Mouse (Mus musculus) G1E (cell line): ENCODE measurements around the gene B230219D22Rik. TPM values are rescaled to one million over a fixed set of nuclear protein-coding genes. Genes with fewer than 3 reads are reported as not detected.
A peak's percentile ranks its signal among the peaks of the same experiment; 100 is the strongest.

Source experiments
- ATAC-seq: 2 replicates; pipeline ENCODE4 v1.8.0; 2016; ENCODE audit warnings: mild to moderate bottlenecking; ENCODE audit not compliant: insufficient number of reproducible peaks, poor library complexity, low FRiP score, severe bottlenecking; ENCODE audit errors: extremely low read depth
- DNase-seq: peaks from one replicate; pipeline ENCODE4 v3.0.0; 2012; ENCODE audit warnings: low spot score
- H3K27me3 ChIP-seq: 2 replicates; pipeline ENCODE4 v1.6.1; 2012; ENCODE audit warnings: mild to moderate bottlenecking, low read length, inconsistent platforms; ENCODE audit not compliant: insufficient read depth
- H3K36me3 ChIP-seq: replicated peaks from 2 replicates; pipeline ENCODE3; 2012; ENCODE audit warnings: mild to moderate bottlenecking, inconsistent platforms
- H3K4me1 ChIP-seq: 2 replicates; pipeline ENCODE4 v1.6.1; 2012; ENCODE audit warnings: low read depth, low read length, inconsistent platforms, mixed read lengths; ENCODE audit not compliant: insufficient read depth
- H3K4me3 ChIP-seq: 2 replicates; pipeline ENCODE4 v1.5.1; 2012; ENCODE audit warnings: low read depth, mild to moderate bottlenecking, inconsistent platforms, low read length, moderate library complexity, mixed read lengths
- H3K9me3 ChIP-seq: replicated peaks from 2 replicates; pipeline ENCODE4 v1.6.1; 2012; ENCODE audit warnings: inconsistent platforms
- CTCF ChIP-seq: IDR thresholded peaks from 2 replicates; pipeline ENCODE4 v1.5.1; 2012; ENCODE audit warnings: low read depth, low read length, inconsistent platforms, mixed read lengths
- GATA1 ChIP-seq: IDR thresholded peaks from 2 replicates; pipeline ENCODE4 v1.6.1; 2012; ENCODE audit warnings: borderline replicate concordance, low read length, inconsistent platforms, mixed read lengths
- GATA2 ChIP-seq: IDR thresholded peaks from 2 replicates; pipeline ENCODE4 v1.6.1; 2012; ENCODE audit warnings: low read depth, low read length, inconsistent platforms, borderline replicate concordance
- POLR2AphosphoS5 ChIP-seq: IDR thresholded peaks from 2 replicates; pipeline ENCODE4 v1.6.1; 2012; ENCODE audit warnings: low read depth, low read length, inconsistent platforms; ENCODE audit not compliant: insufficient replicate concordance
- TAL1 ChIP-seq: conservative IDR thresholded peaks from 2 replicates; pipeline ENCODE4 v1.6.1; 2012; ENCODE audit warnings: low read depth, low read length, inconsistent platforms, mixed read lengths
- polyA plus RNA-seq: library from polyadenylated mRNA; stranded (reverse); fragments of >175 nt; gene quantifications from 2 replicates; pipeline ENCODE4 v1.2.3, GENCODE M21; 2012
- total RNA-seq, 2 experiments: library from RNA; stranded (forward) in 1 of 2; stranded (reverse) in 1 of 2; fragments of 200-1000 nt in 1 of 2; fragments of >200 nt in 1 of 2; fragmentation: Nextera tagmentation in 1 of 2; gene quantifications; 2 replicates each; pipeline ENCODE4 v1.2.3; 2014 to 2017

Gene B230219D22Rik
- total RNA-seq (2014; fragmentation: Nextera tagmentation) (84.0 and 88.9 TPM in 2 replicates), total RNA-seq (2017) (58.4 and 64.2 TPM in 2 replicates), polyA plus RNA-seq (20.3 and 28.2 TPM in 2 replicates)

GRCm38 (mm10) chr13:55692535-55693242 lies at the start of gene B230219D22Rik:
Gene B230219D22Rik (plus strand): TSS chr13:55693124.
- no peaks in the 10 kb centered on the region for H3K27me3 ChIP-seq
- peaks cover 39% of the 10 kb centered on the region for H3K4me1 ChIP-seq
- peaks cover 21% of the 10 kb centered on the region for H3K36me3 ChIP-seq
- TF ChIP-seq GATA1: no peak
- TF ChIP-seq POLR2AphosphoS5: 0 out of 2 replicates have a peak, but pooled peaks have one; percentile 42
- TF ChIP-seq GATA2: no peak
- no peak for TF ChIP-seq TAL1
- H3K4me3 ChIP-seq: peak within 1 kb of the TSS; percentile 87
- DNase-seq (peak; percentile 82), ATAC-seq (peak; percentile 59)
- H3K9me3 ChIP-seq: no peaks in the 10 kb centered on the region

- H3K4me3 ChIP-seq: no peak overlapping the region
- peaks cover 93% of the 10 kb centered on the region for H3K36me3 ChIP-seq
- H3K9me3 ChIP-seq: no peaks in the 10 kb centered on the region
- H3K27me3 ChIP-seq: no peaks in the 10 kb centered on the region
- ATAC-seq (no peak), DNase-seq (no peak)
- peaks cover 13% of the 10 kb centered on the region for H3K4me1 ChIP-seq
- TF ChIP-seq GATA1: no peak
- 0 out of 2 replicates have a peak, but pooled peaks have one; percentile 11 for TF ChIP-seq CTCF
Observed at GRCm38 (mm10) chr13:55644525-55644924, 48.4 kb upstream of the B230219D22Rik start.

GRCm38 (mm10) chr13:55650098-55650497 lies 42.8 kb upstream of the B230219D22Rik start:
- peaks cover 3% of the 10 kb centered on the region; the same call in 1 of the 2 replicates for H3K4me1 ChIP-seq
- no peaks in the 10 kb centered on the region for H3K9me3 ChIP-seq
- ATAC-seq (no peak), DNase-seq (no peak)
- peaks cover 100% of the 10 kb centered on the region for H3K36me3 ChIP-seq
- TF ChIP-seq CTCF (no peak), POLR2AphosphoS5 (no peak), GATA2 (no peak), TAL1 (no peak), GATA1 (no peak)
- H3K4me3 ChIP-seq: no peak overlapping the region
- H3K27me3 ChIP-seq: no peaks in the 10 kb centered on the region

GRCm38 (mm10) chr13:55650980-55651379 lies 41.9 kb upstream of the B230219D22Rik start:
- Histone ChIP-seq H3K4me1 (peaks cover 3% of the 10 kb centered on the region; the same call in 1 of the 2 replicates), H3K4me3 (no peak overlapping the region), H3K9me3 (no peaks in the 10 kb centered on the region), H3K36me3 (peaks cover 100% of the 10 kb centered on the region), H3K27me3 (no peaks in the 10 kb centered on the region)
- TF ChIP-seq POLR2AphosphoS5 (no peak), CTCF (no peak), GATA1 (no peak), TAL1 (no peak), GATA2 (no peak)
- ATAC-seq: no peak
- no peak for DNase-seq

- TF ChIP-seq CTCF (no peak), GATA2 (no peak), POLR2AphosphoS5 (no peak), TAL1 (no peak), GATA1 (no peak)
- DNase-seq (no peak), ATAC-seq (no peak)
- no peaks in the 10 kb centered on the region for H3K27me3 ChIP-seq
- H3K9me3 ChIP-seq: no peaks in the 10 kb centered on the region
- H3K36me3 ChIP-seq: peaks cover 92% of the 10 kb centered on the region
- H3K4me1 ChIP-seq: no peaks in the 10 kb centered on the region
- no peak overlapping the region for H3K4me3 ChIP-seq
Observed at GRCm38 (mm10) chr13:55668550-55668949, 24.4 kb upstream of the B230219D22Rik start.

GRCm38 (mm10) chr13:55672711-55673110 lies 20.2 kb upstream of the B230219D22Rik start:
- Histone ChIP-seq H3K27me3 (no peaks in the 10 kb centered on the region), H3K4me1 (no peaks in the 10 kb centered on the region), H3K36me3 (peaks cover 94% of the 10 kb centered on the region), H3K4me3 (no peak overlapping the region), H3K9me3 (no peaks in the 10 kb centered on the region)
- DNase-seq (no peak), ATAC-seq (no peak)
- TF ChIP-seq TAL1: no peak
- TF ChIP-seq GATA1: no peak
- no peak for TF ChIP-seq GATA2

- no peak for ATAC-seq
- H3K4me1 ChIP-seq: no peaks in the 10 kb centered on the region
- H3K9me3 ChIP-seq: no peaks in the 10 kb centered on the region
- no peak for DNase-seq
- TF ChIP-seq POLR2AphosphoS5 (no peak), TAL1 (no peak), GATA1 (no peak), CTCF (no peak), GATA2 (no peak)
- H3K36me3 ChIP-seq: peaks cover 95% of the 10 kb centered on the region
- no peak overlapping the region for H3K4me3 ChIP-seq
- no peaks in the 10 kb centered on the region for H3K27me3 ChIP-seq
Observed at GRCm38 (mm10) chr13:55677364-55677763, 15.6 kb upstream of the B230219D22Rik start.
